Mouse (Mus musculus): Measurements from ENCODE around the gene Mcfd2. TPM values are rescaled to one million over a fixed set of nuclear protein-coding genes. Genes with fewer than 3 reads are reported as not detected.

The Mcfd2 gene
- polyA plus RNA-seq, 1 experiment = 64.8 TPM

DNA sequence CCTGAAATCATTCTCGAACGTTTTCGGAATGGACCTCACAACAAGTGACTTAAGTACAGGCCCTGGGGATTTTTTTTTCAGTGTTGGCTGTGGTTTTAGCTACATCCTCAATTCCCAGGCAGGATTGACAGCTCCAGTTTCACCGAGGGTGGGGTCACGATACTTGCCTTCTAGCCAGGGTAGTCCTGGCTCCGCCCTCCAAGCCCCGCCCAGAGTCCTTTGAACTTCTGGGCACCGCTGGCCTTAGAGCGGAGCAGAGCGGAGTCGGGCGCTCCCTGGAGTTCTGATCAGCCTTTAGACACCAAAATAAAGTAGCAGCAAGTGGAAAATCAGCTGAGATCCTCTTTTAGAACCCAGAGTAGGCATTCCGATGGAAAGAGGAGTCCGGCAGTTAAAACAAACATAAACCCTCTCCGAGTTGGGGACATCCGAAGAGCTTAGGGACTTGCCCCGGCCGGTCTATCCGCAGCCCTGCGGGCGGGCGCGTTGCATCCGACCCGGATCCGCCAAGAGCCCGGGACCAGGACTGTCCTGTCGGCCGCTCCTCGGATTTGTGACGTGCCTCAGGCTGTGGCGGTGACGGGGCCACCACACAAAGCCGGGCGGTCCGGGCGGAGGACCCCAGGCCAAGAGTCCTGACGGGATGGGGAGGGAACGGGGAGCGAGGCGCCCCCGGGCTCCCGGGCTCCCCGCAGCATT is 16.4 kb upstream of the Mcfd2 start:
- H3K4me3 ChIP-seq (replicated peaks; ENCODE audit: insufficient read depth, low read depth, low read length) = peak overlapping the region; percentile 49
- no peaks in the 10 kb centered on the region; the same call in 1 of the 2 replicates for H3K4me1 ChIP-seq (ENCODE audit: control insufficient read depth, insufficient read depth, low read length)
- no peak for TF ChIP-seq POLR2A (IDR thresholded peaks at IDR 0.05; ENCODE audit: borderline replicate concordance, insufficient read depth, low read length)
- 1% methylated on average over 44 of the region's 44 CpGs for WGBS
- H3K27ac ChIP-seq (ENCODE audit: insufficient read depth, low read length) = no peak overlapping the region
- H3K27me3 ChIP-seq (ENCODE audit: control insufficient read depth, insufficient read depth, low read length) = no peaks in the 10 kb centered on the region
- peak; percentile 51 to 53 for DNase-seq

DNA sequence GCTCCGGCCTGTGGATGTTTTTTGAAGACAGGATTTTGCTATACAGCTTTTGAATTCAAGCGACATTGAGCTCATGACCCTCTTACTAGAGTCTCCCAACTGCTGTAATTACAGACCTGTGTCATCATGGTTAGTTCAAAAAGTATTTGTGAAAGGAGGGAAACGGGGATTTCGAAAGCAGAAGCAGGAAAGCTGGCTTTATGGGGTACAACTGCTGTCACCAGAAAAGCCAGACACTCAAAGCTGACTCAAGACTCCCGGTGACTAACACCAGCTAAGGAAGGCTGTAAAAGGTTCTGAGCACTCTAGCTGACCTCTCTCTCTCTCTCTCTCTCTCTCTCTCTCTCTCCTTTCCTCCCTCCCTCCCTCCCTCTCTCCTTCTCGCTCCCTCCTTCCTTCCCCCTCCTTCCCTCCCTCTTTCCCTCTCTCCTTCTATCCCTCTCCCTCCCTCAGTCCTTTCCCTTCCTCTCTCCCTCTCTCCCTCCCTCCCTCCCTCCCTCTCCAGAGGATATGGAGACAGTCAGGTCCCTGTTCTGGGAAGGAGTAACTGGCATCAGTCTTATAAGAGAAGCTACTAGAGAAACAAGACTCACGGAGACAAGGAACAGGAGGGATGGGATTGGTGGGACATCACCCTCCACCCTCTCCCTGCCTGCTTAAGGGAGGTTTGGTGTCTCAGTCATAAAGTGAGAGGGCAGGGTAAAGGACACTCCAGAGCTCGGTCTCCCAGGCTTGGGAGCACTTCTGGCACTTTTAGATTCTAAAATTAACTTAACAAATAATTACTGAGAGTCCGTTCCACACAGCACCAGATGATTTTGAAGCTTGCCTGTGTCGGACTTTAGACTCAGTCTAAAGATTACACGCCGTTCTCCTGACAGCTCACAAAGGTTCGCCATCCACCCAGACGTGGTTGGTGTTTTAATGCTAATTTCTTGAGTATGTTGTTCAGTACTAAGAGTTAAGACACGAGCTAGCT is 9.9 kb upstream of the Mcfd2 start:
- no peak overlapping the region for H3K27ac ChIP-seq (ENCODE audit: insufficient read depth, low read length)
- WGBS = 61% methylated on average over 15 of the region's 15 CpGs
- no peaks in the 10 kb centered on the region for H3K27me3 ChIP-seq (ENCODE audit: control insufficient read depth, insufficient read depth, low read length)
- no peak overlapping the region for H3K4me3 ChIP-seq (replicated peaks; ENCODE audit: insufficient read depth, low read depth, low read length)
- H3K4me1 ChIP-seq (ENCODE audit: control insufficient read depth, insufficient read depth, low read length) = no peaks in the 10 kb centered on the region
- no peak for DNase-seq
- TF ChIP-seq CTCF (IDR thresholded peaks at IDR 0.05; ENCODE audit: borderline replicate concordance, insufficient read depth, low read depth, low read length) (no peak), POLR2A (IDR thresholded peaks at IDR 0.05; ENCODE audit: borderline replicate concordance, insufficient read depth, low read length) (no peak)

DNA sequence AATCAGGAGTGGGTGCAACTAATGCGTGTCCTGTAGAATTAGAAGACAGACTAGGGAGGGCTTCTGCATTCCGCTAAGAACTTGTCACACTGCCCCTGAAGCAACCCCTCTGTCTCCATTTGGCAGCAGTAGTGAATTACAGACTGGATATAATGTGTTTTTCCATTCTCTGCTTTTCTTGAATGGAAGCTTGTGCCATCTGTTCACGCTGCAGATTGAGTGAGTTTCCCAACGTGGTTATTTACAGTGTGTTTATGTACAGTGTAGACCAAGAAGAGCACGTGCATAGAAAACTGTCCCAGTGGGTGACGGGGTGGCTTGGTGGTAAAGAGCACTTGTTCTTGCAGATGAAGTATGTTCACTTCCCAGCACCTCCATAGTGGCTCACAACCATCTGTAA is 3.7 kb upstream of the Mcfd2 start:
- no peak for TF ChIP-seq POLR2A (IDR thresholded peaks at IDR 0.05; ENCODE audit: borderline replicate concordance, insufficient read depth, low read length)
- TF ChIP-seq CTCF (IDR thresholded peaks at IDR 0.05; ENCODE audit: borderline replicate concordance, insufficient read depth, low read depth, low read length) = no peak
- Histone ChIP-seq H3K4me3 (replicated peaks; ENCODE audit: insufficient read depth, low read depth, low read length) (no peak overlapping the region), H3K27ac (ENCODE audit: insufficient read depth, low read length) (no peak overlapping the region), H3K4me1 (ENCODE audit: control insufficient read depth, insufficient read depth, low read length) (no peaks in the 10 kb centered on the region), H3K27me3 (ENCODE audit: control insufficient read depth, insufficient read depth, low read length) (no peaks in the 10 kb centered on the region)
- WGBS = 20% methylated on average over 6 of the region's 6 CpGs
- no peak for DNase-seq

DNA sequence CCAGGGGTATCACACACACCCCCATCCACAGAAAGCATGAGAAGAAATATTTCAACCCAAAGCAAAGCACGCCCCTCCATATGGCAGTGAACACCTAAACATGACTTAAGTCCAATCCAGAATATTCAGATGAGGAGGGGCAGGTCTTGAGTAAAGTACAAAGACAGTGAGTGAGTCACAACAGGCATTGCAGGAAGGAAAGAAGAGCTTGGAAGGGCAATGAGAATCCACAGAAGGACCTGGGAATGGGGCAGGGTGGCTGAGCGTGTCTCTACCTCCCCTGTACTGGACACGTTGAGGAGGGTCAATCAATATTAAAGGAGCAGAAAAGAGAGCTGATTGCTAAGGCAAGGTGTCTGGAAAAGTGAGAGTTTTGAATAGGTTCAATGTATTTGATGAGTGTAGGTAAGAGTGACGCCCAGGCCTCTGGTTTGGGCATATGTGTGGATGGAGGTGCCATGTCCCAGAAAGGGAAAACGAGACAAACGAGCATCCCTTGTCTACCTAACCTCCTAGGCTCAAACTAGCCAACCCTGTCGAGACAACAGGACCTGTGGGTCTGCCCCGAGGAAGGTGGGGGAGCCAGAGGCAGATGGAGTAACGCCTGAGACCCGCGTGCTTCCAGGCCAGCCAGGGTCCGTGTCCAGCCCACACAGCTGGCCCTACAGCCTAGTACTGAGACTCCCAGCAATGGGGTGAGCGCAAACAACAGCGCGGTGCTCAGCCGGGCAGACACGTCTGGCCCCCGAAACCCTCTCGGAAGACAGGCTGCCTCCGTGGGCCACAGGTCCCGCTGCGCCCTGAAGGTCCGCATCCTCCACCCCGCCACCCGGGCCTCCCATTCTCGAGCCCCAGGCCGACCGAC is 576 bp downstream of the Mcfd2 start:
- peak in 1 of 2 experiments; percentile 19 for DNase-seq
- 8% methylated on average over 28 of the region's 28 CpGs for WGBS
- no peak for TF ChIP-seq POLR2A (IDR thresholded peaks at IDR 0.05; ENCODE audit: borderline replicate concordance, insufficient read depth, low read length)
- no peak for TF ChIP-seq CTCF (IDR thresholded peaks at IDR 0.05; ENCODE audit: borderline replicate concordance, insufficient read depth, low read depth, low read length)
- H3K27ac ChIP-seq (ENCODE audit: insufficient read depth, low read length) = peak overlapping the region; percentile 2; the same call in 1 of the 2 replicates
- H3K4me3 ChIP-seq (replicated peaks; ENCODE audit: insufficient read depth, low read depth, low read length) = peak overlapping the region; percentile 67
- no peaks in the 10 kb centered on the region for H3K27me3 ChIP-seq (ENCODE audit: control insufficient read depth, insufficient read depth, low read length)
- H3K4me1 ChIP-seq (ENCODE audit: control insufficient read depth, insufficient read depth, low read length) = 0 out of 2 replicates have a peak, but pooled peaks cover 7% of the 10 kb centered on the region

DNA sequence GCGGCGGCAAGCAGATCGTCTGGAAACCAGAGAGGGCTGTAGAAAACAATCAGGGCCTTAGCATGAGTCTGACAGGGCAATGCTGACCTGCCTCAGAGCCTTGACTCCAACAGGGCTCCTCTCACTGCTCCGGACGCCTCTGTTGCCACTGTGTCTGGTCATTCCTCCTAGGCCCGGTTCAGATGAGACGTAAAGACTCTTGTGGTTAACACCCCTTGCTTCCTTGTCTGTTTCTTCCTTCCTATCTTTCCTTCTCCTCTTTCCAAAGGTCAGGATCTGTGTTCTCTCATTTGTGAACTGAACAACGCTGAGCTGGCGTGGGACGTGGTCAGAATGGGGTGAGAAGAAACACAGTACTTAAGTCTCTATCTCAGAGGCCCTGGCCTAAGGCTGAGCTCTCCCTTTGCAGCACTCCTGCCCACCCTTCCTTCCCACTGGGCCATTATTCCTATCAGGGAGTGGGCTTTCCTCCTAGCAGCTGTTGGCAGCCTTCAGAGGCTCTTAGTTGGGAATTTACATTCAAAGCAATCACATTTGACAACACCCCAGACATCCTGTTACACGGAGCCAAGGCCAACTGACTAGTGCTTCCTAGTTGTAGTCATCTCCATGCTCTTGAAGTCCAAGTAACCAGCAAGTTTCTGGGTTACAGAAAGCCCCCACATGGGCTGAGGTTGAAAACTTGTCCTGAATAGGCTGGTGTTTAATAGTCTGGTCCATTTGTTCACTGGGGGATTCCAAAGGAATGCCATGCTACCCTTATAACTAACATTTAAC is 1.5 kb downstream of the Mcfd2 start:
- 0 out of 2 replicates have a peak, but pooled peaks cover 7% of the 10 kb centered on the region for H3K4me1 ChIP-seq (ENCODE audit: control insufficient read depth, insufficient read depth, low read length)
- no peak for TF ChIP-seq POLR2A (IDR thresholded peaks at IDR 0.05; ENCODE audit: borderline replicate concordance, insufficient read depth, low read length)
- no peak for TF ChIP-seq CTCF (IDR thresholded peaks at IDR 0.05; ENCODE audit: borderline replicate concordance, insufficient read depth, low read depth, low read length)
- no peaks in the 10 kb centered on the region for H3K27me3 ChIP-seq (ENCODE audit: control insufficient read depth, insufficient read depth, low read length)
- WGBS = 92% methylated on average over 11 of the region's 11 CpGs
- no peak overlapping the region for H3K4me3 ChIP-seq (replicated peaks; ENCODE audit: insufficient read depth, low read depth, low read length)
- no peak for DNase-seq
- no peak overlapping the region for H3K27ac ChIP-seq (ENCODE audit: insufficient read depth, low read length)

DNA sequence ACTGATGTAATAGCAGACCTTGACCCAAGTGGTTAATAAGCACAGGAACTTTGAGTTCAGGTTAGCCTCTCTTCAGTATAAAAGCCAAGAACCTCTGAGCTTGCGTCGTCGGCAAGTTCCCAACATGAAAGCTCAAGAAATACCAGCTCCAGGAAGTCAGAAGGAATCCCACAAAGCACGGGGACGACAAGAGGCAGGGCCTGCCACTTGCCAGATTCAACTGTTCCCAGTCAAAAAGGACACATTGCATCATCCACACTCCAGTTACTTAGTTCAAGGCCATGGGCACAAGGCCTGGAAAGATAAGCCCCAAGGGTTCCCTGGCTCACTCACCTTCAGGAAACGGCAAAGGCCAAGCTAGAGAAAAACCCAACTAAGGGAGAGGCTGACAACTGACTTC is 2.3 kb downstream of the Mcfd2 start:
- 93% methylated on average over 6 of the region's 6 CpGs for WGBS
- TF ChIP-seq CTCF (IDR thresholded peaks at IDR 0.05; ENCODE audit: borderline replicate concordance, insufficient read depth, low read depth, low read length) (no peak), POLR2A (IDR thresholded peaks at IDR 0.05; ENCODE audit: borderline replicate concordance, insufficient read depth, low read length) (no peak)
- H3K27ac ChIP-seq (ENCODE audit: insufficient read depth, low read length) = no peak overlapping the region

More for the DNA sequence above, 2.3 kb downstream of the Mcfd2 start:
- Histone ChIP-seq H3K4me1 (ENCODE audit: control insufficient read depth, insufficient read depth, low read length) (0 out of 2 replicates have a peak, but pooled peaks cover 7% of the 10 kb centered on the region), H3K27me3 (ENCODE audit: control insufficient read depth, insufficient read depth, low read length) (no peaks in the 10 kb centered on the region), H3K4me3 (replicated peaks; ENCODE audit: insufficient read depth, low read depth, low read length) (no peak overlapping the region)
- DNase-seq = no peak

Measured in cerebellum, adult 2 months (tissue).